Mouse (Mus musculus): ENCODE data around the gene Ptger3. TPM values are rescaled to one million over a fixed set of nuclear protein-coding genes. Genes with fewer than 3 reads are reported as not detected.

The Ptger3 gene
- polyA plus RNA-seq, 1 experiment from 2014 or later, result 93.7 TPM

GRCm38 (mm10) chr3:157686105-157686504, 119.4 kb downstream of the Ptger3 start:
- ChIA-PET POLR2A (no interaction called here), CTCF (interaction anchor here (2.9 kb wide), 1 partner anchor 20 kb away, joined by 18 read pairs; no protein-coding TSS in a partner anchor)
- H3K27me3 ChIP-seq, result no peaks in the 10 kb centered on the region
- in situ Hi-C loops (cut with MboI; ENCODE audit: low pct_unique_long_range_greater_than_20kb), result no loop called here
- no peak for TF ChIP-seq CTCF (IDR thresholded peaks at IDR 0.05)
- no peak for ATAC-seq
- DNase-seq (ENCODE audit: low read depth, low spot score), result no peak

- in situ Hi-C loops (cut with MboI; ENCODE audit: low pct_unique_long_range_greater_than_20kb), result no loop called here
- TF ChIP-seq CTCF (IDR thresholded peaks at IDR 0.05), result no peak
- CTCF ChIA-PET, result interaction anchor here (0.6 to 1.7 kb wide), 4 partner anchors 10 to 51 kb away, joined by 3 to 6 read pairs (median 3); no protein-coding TSS in a partner anchor
- peak; percentile 94 for ATAC-seq
- POLR2A ChIA-PET, result interaction anchor here (1.1 kb wide), 2 partner anchors 20 to 27 kb away, joined by 3 to 4 read pairs; no protein-coding TSS in a partner anchor
- H3K27me3 ChIP-seq, result no peaks in the 10 kb centered on the region
- DNase-seq (ENCODE audit: low read depth, low spot score), result no peak
These were observed 121.9 kb downstream of the Ptger3 start for GRCm38 (mm10) chr3:157688419-157689162.

Other genes starting within 250 kb of the Ptger3 start
- 132 TPM for gene Zranb2, start 32.7 kb upstream of the Ptger3 start, polyA plus RNA-seq (2021)

All from Patski (cell line).